Mouse (Mus musculus) mesoderm, embryonic 11.5 days (tissue): Measurements from ENCODE around the gene 1700020N01Rik.

Source experiments
- DNase-seq: peaks from one replicate; pipeline ENCODE4 v3.0.0-alpha.2; 2012; ENCODE audit warnings: low read depth, low spot score

Gene 1700020N01Rik

DNA sequence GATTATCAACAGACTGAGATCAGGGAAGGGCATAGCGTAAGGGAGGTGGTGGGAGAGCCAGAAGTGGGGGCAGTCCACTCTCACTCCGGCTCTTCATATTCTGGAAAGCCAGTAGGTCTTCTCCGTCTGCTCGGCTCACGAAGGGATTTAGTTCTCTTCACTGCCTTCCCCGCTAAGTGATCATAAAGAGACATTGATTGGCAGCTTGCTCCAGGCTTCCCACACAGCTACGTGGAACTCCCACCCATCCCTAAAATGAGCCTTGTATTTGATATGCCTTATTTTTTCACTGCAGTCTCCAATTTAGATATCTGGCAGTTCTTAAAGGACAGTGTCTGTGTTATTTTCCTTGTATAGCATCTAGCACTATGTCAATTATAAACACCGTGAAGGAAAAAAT lies 11.5 kb downstream of the 1700020N01Rik start:
- DNase-seq, result no peak

DNA sequence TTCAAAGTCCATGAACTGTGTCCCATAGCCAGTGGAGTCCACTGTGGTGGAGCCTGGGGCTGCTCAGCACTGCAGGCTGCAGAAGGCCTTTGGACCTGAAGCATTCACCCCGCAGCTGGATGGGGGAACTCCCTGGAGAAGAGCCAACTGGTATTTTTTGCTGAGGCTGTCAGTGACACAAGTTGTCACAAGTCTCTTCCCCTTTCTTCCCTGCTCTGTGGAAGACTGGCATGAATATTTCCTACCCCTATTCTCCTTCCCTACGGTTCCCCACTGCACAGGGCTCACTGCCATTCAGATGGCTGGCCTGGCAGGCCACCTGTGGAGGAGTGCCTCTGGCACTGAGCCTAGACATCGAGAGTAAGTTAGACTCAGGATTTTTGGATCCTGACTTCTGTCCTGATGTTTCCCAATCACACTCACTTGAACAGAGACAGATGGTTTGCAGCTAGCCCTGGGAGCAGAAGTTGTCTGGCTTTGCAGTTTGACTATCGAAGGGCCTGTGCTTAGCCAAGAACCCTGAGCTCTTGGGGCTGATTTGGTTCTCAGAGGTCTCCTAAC lies 12.1 kb downstream of the 1700020N01Rik start:
- DNase-seq, result no peak

DNA sequence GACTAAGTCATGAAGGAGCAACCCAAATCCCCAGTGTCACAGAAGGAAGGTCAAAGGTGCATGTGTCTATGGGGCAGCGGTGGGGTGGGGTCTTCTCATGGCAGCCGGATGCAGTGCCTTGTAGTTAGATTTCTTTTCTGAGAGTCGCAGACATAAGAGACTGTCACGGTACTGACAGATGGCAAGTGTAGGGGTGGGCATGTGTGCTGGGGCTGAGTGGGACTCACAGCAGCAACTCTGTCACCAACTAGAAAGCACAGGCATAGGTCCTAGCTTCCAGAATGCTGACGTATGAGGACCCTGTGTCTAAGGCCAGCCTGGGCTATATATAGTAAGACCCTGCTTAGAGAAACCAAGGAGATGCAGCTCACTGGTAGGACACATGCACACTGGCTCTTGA lies 12.7 kb downstream of the 1700020N01Rik start:
- no peak for DNase-seq

DNA sequence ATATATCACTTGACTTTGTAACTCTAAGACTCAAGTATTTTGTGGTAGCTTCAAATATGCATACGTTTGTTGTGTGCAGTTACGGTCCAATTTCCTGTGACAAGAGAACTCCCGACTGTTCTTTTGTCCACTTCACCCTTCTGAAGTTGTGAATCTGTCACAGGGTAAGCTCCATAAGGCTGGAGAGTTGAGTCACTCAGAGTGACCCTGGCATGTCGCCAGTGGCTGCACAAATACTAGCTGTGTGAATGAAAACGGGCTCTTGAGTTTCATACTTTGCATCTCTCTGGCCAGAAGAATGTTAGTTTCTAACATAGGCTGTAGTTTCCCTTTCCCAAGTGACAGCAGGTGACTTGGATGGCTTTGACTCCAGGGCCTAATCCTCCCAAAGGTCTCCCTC lies 14.0 kb downstream of the 1700020N01Rik start:
- DNase-seq, result no peak

DNA sequence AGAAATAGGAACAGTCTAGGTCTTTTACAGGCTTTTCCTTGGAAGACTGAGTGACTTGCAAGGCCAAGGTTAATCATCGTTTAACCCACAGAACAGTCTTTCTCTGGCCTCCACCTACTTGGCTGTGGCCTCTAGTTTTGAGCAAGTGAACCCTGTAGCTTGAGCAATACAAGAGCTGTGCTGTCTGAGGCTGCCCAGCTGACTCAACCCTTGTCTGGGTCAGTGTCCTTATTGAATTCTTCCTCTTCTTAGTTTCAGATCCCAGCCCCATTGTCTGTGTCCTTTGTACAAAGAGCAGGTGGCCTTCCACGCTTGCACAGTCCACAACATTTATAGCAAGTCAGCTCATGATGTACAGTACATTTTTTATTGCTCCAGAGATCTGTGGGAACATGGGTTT lies 16.6 kb downstream of the 1700020N01Rik start:
- DNase-seq, result no peak

DNA sequence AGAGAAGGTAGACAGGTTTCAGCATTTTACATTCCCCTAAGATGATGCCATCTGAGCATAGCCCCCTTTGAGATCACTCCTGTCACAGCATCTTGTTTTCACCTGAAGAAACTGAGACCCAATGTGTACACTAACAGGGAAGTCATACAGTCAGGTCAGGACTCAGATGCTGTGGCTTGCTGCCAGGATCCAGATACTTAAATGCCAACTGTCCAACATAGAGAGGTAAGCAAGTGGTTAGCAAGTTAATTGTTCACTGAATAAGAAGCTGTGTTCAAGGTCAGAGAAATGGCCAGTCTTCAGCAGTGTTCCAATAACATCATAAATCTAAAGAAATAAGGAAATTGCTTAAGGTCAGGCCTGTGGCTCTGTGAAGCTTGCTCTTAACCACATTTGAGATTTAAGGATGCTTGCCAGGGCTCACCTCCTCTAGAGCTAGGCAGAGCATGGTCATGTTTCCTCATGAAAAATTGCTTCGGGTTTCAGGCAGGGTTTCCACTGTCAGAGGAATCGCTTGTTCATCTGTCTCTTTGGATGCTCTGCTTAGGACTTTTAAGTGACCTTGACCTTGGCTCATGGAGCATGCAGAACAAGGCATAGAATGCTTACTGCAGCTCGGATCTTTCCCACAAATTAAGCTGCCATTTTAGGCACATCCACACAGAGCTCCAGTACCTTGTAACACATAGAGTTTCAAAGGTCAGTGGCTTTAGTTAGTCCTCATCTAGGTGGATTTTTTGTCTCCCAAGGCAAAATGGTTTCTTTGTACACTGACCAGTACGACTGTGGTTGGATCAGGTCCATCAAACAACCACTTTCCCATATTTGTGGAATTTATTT lies 20.3 kb downstream of the 1700020N01Rik start:
- no peak for DNase-seq

DNA sequence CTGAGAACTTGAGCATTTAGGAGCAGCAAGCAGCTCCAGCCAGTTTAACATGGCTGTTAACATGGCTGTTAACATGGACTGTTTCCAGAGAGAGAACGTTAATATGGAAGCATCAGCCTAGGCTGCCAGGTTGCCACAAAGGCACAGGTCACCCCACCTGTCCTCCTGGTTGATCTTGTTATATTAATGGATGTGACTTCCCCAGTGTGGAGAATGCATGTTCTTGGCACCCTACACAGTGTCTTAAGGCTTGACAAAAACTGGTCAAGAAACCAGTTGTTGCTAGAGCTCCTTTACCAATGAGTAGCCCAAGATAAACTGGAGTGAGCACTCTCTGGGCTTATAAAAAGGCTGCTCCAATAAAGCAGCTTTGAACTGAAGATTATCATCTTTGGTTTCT lies 21.6 kb downstream of the 1700020N01Rik start:
- no peak for DNase-seq

DNA sequence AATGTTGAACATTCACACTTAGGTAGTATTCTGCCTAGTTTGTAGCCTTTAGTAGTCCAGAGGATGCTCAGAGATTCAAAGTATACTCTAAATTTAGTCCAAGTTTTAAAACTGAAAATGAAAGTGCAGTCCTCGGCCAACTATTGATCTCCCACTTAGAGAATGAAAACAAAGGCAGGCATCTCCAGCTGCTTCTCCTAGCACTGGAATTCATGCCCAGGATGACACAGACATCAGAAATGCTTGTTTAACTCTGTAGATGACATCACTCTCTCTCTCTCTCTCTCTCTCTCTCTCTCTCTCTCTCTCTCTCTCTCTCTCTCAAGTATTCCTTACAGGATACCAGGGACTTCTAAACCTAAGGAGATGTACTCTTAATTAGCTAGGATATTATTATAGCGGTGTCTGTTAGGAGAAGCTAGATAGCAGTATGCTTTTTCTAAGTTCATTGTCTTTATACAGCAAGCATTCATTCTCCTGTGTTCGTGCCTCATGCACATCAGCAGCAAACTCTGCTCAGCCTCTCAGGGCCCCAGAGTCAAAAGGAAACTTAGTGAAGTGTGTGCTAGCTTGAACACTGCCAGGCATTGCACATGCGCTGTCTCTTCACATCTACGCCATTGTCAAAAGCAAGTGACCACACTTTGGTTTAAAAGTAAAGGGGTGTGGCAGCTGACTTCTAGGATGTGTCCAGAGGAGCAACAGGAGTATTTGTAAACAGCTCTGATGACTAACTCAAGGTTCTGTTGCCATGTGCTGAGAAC lies 26.0 kb downstream of the 1700020N01Rik start:
- no peak for DNase-seq

DNA sequence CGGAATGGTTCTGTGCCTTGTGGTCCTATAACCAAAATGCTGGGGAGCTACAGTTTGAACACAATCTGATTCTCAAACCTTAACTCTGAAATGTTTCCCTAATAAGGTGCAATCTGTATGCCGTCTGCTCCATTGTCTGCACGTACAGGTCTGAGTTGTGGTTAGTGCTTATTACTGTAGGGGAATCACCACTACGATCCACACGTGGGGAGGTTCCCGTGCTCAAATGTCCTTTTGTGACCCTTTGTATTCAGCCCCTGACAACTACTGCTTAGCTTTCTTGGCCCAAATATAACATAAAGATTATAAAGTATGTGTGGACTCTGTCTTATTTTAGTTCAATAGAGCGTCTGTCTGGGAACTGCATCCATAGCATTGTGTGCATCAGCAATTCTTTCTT lies 29.1 kb downstream of the 1700020N01Rik start:
- no peak for DNase-seq

DNA sequence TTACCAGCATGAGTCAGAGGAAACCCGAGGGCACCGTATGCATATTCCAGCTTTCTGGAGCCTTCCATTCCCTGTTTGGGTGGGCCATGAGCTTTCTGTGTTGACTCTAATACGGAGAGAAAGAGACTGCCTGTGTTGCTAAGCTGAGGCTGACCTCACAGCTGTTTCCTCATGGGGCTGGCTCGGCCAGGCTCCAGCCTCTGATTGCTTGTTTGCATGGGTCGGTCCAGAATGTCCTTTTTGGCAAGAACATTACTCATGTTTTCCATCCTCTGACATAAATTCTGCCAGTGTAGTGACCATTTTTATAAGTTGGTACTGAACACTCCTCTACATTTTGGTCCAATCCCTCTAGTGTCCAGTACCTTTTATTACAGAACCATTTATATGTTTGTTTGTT lies 35.6 kb downstream of the 1700020N01Rik start:
- DNase-seq, result no peak

DNA sequence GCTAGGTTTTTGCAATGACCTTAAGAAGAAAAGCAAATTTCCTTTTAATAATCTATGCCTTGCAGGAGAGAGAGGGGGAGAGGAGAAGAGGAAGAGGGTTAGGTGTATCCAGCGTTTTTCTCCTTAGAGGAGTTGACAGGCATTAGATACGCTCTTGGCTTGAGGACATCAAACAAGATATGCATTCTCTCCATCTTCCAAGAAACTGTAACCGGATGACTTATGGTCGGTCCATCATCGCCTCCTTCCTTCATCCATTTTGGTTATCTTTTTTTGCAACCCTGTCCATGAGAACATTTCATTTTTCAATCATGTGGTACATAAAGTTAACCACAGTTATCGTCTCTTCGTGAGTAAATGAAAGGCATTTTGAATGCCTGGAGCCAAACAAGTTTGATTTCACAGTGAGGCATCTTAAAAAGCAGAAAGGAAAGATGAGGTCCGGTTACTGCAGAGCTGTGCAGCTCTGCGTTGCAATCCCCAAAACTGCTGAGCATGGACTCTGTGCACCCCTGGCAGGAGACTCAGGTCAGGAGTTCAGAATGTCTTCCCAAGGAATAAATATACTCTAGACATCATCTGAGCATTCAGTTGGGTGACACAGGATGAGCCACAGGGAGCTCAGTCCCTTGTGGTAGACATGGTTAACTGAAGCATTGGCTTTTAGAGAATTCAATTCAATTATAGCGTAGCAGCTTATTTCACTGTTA lies 36.2 kb downstream of the 1700020N01Rik start:
- no peak for DNase-seq

DNA sequence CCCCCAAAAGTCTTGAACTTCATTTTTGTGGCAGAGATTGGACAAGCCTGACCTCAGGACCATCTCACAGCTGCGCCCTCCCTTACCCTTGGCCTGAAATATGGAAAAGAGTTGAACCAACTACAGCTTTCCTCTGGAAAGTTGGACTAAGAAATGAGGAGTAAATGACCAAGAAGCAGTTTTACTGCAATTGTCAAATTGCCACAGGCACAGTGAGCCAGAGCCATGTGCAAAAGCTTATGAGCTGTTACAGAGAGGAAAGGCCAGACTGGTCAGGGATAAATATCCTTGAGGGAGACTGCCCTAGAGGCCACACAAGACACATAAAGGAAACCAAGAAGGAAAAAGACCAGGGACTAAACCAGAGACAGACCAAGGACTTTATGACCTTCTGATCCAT lies 38.5 kb downstream of the 1700020N01Rik start:
- no peak for DNase-seq

DNA sequence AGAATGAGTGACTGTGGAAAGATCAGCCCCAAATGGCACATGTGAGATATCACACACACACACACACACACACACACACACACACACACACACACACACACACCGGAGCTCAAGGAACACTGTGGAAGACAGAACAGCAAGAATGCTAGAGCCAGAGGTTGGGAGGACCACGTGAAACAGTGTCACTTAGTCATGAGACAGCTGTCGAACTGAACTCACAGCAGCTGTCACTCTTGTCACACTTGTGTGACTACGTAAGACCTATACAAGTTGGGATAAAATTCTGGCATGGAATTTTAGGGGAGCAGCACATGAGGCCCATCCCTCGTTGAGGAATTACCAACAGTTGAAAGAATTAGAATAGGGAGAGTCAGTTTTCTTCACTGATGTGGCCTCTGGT lies 39.7 kb downstream of the 1700020N01Rik start:
- DNase-seq, result no peak

DNA sequence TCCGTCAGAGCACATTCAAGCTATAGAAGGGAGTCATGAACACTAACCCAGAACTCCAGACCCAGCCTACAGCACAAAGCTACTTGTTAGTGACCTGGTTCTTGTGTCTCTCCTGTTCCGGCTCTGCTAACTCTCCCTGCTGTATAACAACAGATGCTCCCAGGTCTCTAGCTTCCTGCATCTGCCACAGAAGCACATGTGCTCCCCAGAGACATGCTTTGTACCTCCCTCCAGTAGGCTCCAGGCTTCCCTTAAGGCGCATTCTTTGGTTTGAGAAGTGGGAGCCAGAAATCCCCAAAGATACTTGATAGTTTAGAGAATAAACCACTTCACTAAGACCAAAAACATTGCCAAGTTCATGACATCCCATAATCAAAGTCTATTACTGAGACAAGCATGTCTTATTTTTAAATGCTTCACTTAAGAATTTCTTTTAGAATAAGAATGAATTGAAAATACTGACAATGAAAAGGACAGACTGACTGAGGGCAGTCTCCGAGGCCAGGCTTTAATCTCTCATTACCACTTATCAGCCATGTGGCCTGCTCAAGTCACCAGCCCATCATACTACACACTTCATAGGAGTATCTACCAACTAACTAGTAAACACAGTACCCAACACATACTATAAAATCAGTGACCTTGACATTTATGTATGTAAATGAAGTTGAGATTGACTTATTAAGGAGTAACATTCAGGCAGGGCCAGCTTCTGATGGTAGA lies 43.2 kb downstream of the 1700020N01Rik start:
- no peak for DNase-seq

DNA sequence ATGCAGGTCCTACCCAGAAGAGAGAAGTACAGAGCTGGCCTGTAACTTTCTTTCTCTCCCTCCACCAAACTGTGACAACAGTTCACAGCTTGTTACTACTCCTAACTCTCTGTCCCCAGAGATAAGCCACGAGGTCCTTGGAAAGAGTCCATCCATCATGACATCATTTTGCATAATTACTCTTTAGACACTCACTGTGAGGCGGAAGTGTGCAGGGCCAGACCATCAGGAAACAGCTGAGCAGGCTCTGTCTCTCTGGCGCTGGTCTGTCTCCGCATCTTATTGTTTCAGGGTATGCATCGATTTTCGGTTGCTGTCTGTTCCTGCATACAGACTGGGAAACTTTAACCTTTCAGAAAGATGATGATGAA lies 43.8 kb downstream of the 1700020N01Rik start:
- peak; percentile 12 for DNase-seq

DNA sequence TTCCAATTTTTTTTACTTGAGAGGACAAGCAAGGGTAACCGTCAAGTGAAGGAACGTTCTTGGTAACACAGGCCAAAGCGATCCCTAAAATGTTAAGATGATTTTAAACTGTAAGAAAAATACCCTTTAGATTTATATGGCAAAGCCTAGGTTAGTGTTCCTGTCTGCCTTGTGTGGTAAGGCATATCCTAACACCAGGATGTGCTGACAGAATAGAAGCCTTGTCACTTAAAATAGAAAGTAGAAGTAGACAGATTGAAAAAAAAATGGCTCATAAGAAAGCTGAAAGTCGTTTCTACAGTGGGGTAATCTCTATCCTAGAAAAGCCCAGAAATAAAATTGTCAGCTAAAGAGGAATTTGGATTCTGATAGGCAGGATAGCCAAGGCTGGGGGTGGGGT lies 58.4 kb downstream of the 1700020N01Rik start:
- no peak for DNase-seq

DNA sequence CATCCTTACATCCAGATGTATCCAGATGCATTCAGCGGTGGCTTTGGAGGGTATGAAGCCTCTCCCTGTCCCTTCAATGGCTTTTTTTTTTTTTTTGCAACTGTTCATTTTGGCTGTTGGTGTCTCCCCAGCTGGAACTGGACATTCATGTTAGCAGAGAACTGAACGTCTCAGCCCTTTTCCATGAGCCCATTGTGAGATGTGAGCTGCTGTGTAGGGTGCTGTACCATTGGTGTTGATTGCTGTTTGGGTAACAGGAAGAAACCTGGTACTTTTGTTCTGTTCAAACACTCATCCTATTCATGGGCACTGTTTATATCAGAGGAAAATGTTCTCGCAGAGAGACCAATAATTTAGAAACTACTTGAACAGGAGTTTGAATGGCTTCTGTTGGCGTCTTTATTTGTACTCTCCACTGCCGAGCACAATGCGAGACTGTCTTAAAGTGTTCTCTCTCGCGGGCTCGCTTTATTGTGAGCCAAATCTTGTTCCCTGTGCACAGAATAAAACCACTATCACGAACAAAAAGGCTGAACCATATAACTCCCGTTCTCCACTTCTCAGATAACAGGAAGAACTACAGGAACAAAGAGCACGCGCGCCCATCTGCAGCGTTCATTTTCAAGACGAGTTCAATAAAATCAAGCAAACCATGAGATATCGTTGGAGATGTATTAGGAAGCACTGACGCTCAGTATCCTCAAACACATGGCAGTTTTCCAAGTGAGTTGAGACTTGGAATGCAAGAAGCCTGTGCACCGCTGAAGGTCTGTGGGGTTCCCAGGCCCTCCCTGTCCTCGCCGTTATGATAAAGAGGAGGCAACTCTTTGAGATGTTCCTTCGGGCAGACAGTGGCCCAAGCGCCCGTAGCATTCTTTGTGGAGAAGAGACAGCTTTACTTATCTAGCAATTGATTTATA lies 59.7 kb downstream of the 1700020N01Rik start:
- DNase-seq, result no peak

DNA sequence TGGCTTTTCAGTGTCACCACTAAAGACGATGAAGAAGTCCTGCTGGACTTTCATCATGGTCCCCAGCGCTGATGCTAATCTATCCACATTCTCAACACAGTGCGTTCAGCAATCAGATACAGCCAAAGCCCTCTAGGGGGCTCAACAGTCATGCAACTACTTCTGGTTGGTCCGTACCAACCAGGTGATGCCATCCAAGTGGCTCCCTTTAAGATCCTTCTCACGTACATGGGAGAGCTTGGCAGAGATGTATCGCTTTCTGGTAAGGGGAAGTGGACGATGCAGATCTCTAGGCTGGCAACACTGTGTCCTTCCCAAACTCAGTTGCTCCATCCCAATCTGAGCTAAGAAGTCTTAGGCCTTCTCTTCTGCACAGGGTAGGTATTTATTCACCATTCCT lies 60.5 kb downstream of the 1700020N01Rik start:
- no peak for DNase-seq

DNA sequence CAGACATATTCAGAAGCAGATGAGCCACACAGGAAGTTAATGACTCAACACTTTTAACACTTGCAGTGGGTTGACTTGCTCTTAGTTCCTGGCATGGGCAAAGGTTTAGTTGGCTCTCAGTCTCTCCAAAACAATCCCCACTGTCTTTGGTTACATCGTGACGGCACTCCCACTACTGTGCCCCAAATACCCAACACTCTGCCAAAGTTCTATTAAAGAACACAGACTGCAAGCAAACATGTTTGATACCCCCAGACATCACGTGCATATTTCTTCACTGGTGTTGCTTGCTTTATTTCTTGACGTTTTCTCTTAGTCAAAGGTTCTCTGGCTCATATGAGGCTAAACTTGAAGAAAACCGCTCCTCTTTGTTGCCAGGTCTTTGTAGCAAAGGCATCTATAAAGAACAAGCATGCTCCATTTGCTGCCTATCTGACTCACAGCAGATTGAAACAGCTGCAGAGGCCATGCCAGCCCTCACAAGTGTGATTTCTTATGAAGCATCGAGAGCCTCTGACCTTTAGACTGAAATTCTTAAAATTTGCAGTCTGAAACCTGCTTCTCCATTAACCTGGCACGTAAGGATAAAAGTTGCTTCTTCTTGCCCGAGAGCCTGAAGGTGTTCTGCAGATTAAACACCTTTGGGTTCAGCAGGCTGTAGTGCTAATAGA lies 66.8 kb downstream of the 1700020N01Rik start:
- DNase-seq, result no peak

DNA sequence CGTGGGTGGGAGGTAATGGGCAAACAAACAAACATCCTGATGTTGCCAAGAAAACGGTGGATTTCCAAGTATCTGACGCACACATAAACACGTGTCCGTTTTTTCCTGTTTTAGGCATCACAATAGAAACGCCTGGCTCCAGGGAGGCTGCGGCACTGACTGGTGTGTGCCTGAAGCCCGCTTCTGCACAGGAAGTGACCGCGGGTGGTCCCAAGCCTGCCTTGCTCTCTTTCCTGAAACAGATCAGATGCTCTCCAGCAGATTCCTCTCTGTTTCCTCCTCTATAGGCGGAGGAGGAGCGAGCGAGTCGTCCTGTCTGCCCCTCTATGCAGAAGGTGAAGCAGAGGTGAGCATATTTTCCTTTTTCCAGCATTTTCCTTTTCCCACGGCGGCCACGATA lies 76.0 kb downstream of the 1700020N01Rik start:
- DNase-seq, result peak; percentile 32
